Mouse (Mus musculus) intestine, embryonic 15.5 days (tissue): Measurements from ENCODE around the gene Fyb2. TPM values are rescaled to one million over a fixed set of nuclear protein-coding genes. Genes with fewer than 3 reads are reported as not detected.

Source experiments
- ATAC-seq: fragments of 200-750 bp; cut with Nextera tagmentation; 2 replicates; pipeline ENCODE4 v1.8.0; 2017; ENCODE audit warnings: moderate TSS enrichment, moderate library complexity
- H3K27ac ChIP-seq: fragments of 300-500 bp; sonication (generic); 2 replicates; pipeline ENCODE4 v1.5.1; 2015; ENCODE audit warnings: mild to moderate bottlenecking, inconsistent platforms
- H3K27me3 ChIP-seq: fragments of 300-500 bp; sonication (generic); replicated peaks from 2 replicates; pipeline ENCODE4 v1.6.1; 2015; ENCODE audit warnings: inconsistent platforms
- H3K36me3 ChIP-seq: fragments of 300-500 bp; sonication (generic); 2 replicates; pipeline ENCODE4 v1.6.1; 2015; ENCODE audit warnings: inconsistent platforms
- H3K4me1 ChIP-seq: fragments of 300-500 bp; sonication (generic); replicated peaks from 2 replicates; pipeline ENCODE4 v1.6.1; 2015; ENCODE audit warnings: inconsistent platforms
- H3K4me2 ChIP-seq: fragments of 300-500 bp; sonication (generic); replicated peaks from 2 replicates; pipeline ENCODE4 v1.6.1; 2015; ENCODE audit warnings: mild to moderate bottlenecking, inconsistent platforms
- H3K4me3 ChIP-seq: fragments of 300-500 bp; sonication (generic); replicated peaks from 2 replicates; pipeline ENCODE4 v1.5.1; 2015; ENCODE audit warnings: inconsistent platforms
- H3K9ac ChIP-seq: fragments of 300-500 bp; sonication (generic); 2 replicates; pipeline ENCODE4 v1.6.1; 2015; ENCODE audit warnings: inconsistent platforms
- H3K9me3 ChIP-seq: fragments of 300-500 bp; sonication (generic); 2 replicates; pipeline ENCODE4 v1.6.1; 2016; ENCODE audit warnings: inconsistent platforms
- WGBS: fragments of 180-500 bp; shearing (Covaris S2); methylation state at CpG from one replicate; pipeline ENCODE4 v1.1.7; 2015; 5-methylcytosine and 5-hydroxymethylcytosine counted together
- polyA plus RNA-seq: library from polyadenylated mRNA; unstranded; fragments of >200 nt; fragmentation: Nextera tagmentation; extraction: Ambion mirVana; gene quantifications from 2 replicates; pipeline ENCODE4 v1.2.1, GENCODE M21; 2015

Gene Fyb2
- polyA plus RNA-seq: 0.11 and 0.15 TPM in 2 replicates

DNA sequence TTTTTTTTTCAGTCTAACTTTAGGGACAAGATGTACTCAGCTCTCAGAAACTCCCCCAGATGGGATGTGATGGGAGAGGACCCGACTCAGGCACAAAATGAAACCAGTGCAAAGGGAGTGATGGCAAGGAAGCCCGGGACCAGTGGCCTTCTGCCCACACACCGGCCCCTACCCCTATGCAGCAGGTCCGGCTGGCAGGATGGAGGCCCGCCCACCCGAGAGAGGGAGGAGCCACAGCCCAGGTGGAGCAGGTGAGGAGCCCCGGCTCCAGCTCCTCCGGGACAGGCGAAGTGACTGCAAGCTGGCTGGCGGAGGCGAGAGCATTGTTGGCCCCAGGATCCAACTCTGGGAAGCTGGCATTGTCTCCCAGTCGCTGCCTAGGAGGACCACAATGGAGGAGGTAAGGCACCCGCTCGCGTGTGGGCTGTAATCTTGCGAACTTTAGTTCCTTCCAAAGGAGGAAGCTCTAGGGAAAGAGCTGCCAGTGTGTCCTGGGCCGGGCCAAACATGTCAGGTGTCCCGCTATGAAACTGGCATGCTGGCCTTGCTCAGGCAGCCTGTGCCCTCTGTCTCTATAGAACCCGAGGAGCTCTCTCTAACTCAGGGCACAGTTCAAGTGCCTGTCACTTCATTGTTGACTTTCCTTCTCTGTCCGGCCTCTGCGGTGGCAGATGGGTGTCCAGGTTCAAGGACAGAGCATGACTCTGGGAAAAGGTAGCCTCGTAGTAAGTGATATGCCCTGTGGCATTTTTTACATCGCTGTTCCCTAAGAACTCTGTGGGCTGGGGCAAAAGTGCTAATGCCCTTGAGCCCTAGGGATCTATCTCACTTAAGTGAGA, at the start of gene Fyb2:
TSS of gene Fyb2 (plus strand) at position 166 of the 839 bp plus-strand sequence.
- Histone ChIP-seq H3K27ac (no peak within 1 kb of the TSS), H3K27me3 (no peaks in the 10 kb centered on the region), H3K4me3 (peak within 1 kb of the TSS; percentile 20), H3K9me3 (no peaks in the 10 kb centered on the region), H3K36me3 (no peaks in the 10 kb centered on the region), H3K4me1 (no peaks in the 10 kb centered on the region; the same call in 1 of the 2 replicates), H3K9ac (no peak within 1 kb of the TSS), H3K4me2 (peak within 1 kb of the TSS; percentile 57)
- WGBS: 20% methylated on average over 23 of the region's 23 CpGs
- ATAC-seq: peak; percentile 76

DNA sequence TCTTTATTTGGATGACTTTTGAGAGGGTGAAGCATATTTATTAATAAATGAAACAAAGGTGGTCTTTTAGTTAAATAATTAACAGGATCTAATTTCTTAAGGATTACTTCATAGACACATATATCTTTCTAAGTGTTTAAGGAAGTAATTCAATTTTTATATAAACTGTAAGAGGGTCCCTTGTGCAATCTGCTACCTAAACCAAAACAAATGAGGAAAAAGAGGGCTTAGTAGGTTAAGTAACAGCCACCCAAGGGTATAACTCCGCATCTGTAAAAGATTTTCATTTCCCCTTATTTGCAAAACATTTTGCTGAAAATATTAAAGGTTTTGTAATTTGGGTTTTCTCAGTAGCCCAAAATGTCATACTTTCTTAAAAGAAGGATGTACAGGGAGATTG, 48.9 kb upstream of the Fyb2 start:
- H3K27ac ChIP-seq: no peak overlapping the region
- no peaks in the 10 kb centered on the region for H3K9me3 ChIP-seq
- no peak overlapping the region for H3K9ac ChIP-seq
- H3K27me3 ChIP-seq: no peaks in the 10 kb centered on the region
- no peaks in the 10 kb centered on the region for H3K36me3 ChIP-seq
- no peak overlapping the region for H3K4me3 ChIP-seq
- ATAC-seq: no peak
- no peak overlapping the region for H3K4me2 ChIP-seq
- H3K4me1 ChIP-seq: no peaks in the 10 kb centered on the region
- 71% methylated on average over 1 of the region's 1 CpGs for WGBS

DNA sequence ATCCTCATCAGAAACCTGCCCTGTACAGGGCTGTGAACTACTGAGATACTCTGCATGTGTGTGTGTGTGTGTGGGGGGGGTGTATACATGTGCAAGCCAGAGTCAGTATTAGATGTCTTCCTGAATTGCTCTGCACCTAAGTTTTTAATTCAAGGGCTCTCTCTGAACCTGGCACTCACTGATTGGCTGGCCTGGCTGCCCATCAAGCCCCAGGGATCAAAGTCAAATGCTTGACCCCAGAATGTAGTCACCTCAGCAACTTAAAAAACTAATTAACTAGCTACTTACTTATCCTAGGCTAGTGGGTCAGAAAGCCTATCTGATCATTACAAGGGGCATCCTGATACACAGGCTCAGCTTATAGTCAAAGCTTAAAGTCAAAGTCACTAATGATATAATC, 43.7 kb upstream of the Fyb2 start:
- H3K27ac ChIP-seq: no peak overlapping the region
- no peaks in the 10 kb centered on the region for H3K4me1 ChIP-seq
- H3K27me3 ChIP-seq: no peaks in the 10 kb centered on the region
- ATAC-seq: no peak
- H3K4me3 ChIP-seq: no peak overlapping the region
- H3K9ac ChIP-seq: no peak overlapping the region
- H3K4me2 ChIP-seq: no peak overlapping the region
- H3K36me3 ChIP-seq: no peaks in the 10 kb centered on the region
- H3K9me3 ChIP-seq: no peaks in the 10 kb centered on the region

DNA sequence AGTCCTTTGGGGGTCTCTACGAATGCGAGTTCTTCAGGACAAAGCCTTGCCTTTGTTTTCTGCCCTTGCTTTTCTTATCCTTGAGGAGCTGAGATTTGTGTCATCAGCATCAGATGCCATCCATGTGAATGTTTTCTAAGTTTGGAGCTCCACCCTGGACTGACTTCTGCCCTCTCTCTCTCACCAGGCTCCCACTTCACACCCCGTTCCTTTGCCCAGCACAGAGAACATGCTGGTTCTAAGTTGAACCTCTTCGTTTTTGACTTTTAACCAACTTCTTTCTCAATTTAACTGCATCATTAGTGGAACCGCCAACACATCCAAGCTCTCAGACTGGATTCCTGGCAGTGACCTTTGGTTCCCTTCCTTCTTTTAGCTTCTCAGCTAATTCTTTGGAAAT, 43.1 kb upstream of the Fyb2 start:
- Histone ChIP-seq H3K4me2 (no peak overlapping the region), H3K9ac (no peak overlapping the region), H3K4me3 (no peak overlapping the region), H3K27ac (no peak overlapping the region), H3K27me3 (no peaks in the 10 kb centered on the region), H3K9me3 (no peaks in the 10 kb centered on the region), H3K36me3 (no peaks in the 10 kb centered on the region), H3K4me1 (no peaks in the 10 kb centered on the region)
- WGBS: 89% methylated on average over 5 of the region's 5 CpGs
- no peak for ATAC-seq

DNA sequence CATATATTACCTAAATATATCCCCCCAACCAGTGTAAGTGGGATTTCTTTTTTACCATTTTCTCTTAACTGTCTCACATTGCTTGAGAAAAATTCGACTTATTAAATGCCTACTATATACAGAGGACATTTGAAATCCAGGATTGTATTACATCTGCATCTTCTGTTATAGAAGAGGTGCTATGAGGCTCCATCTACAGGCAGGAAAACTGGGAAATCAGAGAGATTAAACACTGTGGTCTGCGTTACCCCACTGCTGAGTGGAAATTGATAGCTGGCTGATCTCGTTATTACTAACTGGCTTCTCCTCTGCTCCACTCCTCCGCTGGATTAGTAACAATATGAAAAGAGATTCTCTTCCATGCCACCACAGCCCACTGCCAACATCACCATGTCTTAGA, 37.4 kb upstream of the Fyb2 start:
- Histone ChIP-seq H3K4me2 (no peak overlapping the region), H3K9me3 (no peaks in the 10 kb centered on the region), H3K36me3 (no peaks in the 10 kb centered on the region), H3K27me3 (no peaks in the 10 kb centered on the region), H3K9ac (no peak overlapping the region), H3K4me3 (no peak overlapping the region), H3K4me1 (no peaks in the 10 kb centered on the region), H3K27ac (no peak overlapping the region)
- no peak for ATAC-seq
- WGBS: 67% methylated on average over 4 of the region's 4 CpGs

DNA sequence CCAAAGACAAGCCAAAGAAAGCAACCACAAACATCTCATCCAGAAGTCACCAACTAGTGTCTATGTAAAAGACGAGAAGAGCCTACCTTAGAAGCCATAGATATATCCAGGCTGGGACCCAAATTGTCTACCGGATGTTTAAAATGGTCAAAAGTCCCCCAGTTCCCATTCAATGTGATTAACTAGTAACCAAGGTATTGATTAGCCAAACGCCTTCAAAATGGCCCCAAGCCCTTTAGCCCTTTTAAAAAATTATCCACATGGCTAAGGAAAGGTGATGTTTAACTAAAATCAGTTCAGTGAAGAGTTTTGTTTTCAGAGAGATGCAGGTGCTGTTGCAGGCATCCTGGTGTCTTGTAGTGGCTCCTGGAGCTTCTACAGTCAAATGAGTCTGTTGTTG, 36.9 kb upstream of the Fyb2 start, which contains the start of gene C8a:
TSS of gene C8a (minus strand) at position 76 of the 400 bp plus-strand sequence.
- Histone ChIP-seq H3K4me3 (no peak within 1 kb of the TSS), H3K27me3 (no peaks in the 10 kb centered on the region), H3K9me3 (no peaks in the 10 kb centered on the region), H3K4me2 (no peak within 1 kb of the TSS), H3K36me3 (no peaks in the 10 kb centered on the region), H3K27ac (no peak within 1 kb of the TSS), H3K9ac (no peak within 1 kb of the TSS), H3K4me1 (no peaks in the 10 kb centered on the region)
- no peak for ATAC-seq
- 71% methylated on average over 3 of the region's 3 CpGs for WGBS

DNA sequence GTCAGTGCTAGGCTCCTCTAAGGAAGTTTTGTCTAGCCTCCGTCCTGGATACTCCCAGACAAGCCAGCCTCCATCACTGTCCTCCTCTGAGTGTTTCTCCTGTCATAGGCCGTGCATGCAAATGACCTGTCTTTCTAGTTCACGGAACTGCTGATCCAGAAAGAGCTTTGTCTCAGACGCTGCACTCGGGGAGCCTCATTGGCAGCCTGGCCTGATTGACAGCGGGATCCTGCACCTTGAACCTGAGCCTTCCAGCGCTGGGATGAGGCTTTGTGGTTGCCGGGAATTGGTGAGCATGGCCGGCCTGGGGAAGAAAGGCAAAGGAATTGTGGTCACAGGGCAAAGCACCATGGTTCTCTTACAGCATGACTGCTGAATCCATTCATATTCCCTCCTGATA, 25.8 kb upstream of the Fyb2 start:
- Histone ChIP-seq H3K36me3 (no peaks in the 10 kb centered on the region), H3K4me3 (no peak overlapping the region), H3K4me1 (no peaks in the 10 kb centered on the region), H3K9me3 (no peaks in the 10 kb centered on the region), H3K27ac (no peak overlapping the region), H3K4me2 (no peak overlapping the region), H3K27me3 (no peaks in the 10 kb centered on the region), H3K9ac (no peak overlapping the region)
- no peak for ATAC-seq
- 80% methylated on average over 9 of the region's 9 CpGs for WGBS

DNA sequence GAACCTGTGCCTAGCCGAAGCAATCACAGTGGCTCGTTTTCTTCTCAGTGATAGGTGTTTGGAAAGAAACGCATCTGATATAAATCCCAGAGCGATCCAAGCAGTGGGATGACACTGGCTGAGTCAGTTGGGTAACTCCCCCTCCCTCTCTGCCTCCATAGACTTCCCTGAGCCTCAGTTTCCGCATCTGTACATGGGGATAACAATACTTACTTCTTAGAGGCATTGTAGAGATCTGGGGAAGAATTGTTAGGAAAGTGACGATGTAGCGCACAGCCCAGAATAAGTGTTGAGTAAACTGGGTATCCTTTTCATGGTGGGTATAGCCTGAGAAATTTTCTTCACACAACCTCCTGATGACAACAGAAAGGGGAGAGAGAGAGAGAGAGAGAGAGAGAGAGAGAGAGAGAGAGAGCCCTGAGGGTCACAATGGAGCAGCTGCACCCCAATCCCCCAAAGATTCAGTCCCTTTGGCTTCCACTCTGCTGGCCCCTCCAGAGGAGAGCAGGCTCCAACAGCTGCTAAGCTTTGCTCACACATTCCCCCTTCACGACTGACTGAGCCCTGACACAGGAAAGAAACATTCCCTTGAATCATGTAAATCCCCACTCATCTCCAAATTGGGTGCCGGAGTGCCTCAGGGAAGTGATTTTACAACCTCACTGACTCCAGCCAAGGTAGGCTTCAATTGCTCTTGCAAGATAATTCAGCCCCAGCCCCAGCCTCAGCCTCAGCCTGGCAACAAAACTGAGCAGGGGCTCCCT, 24.6 kb upstream of the Fyb2 start:
- ATAC-seq: no peak
- no peaks in the 10 kb centered on the region for H3K36me3 ChIP-seq
- H3K9me3 ChIP-seq: no peaks in the 10 kb centered on the region
- no peak overlapping the region for H3K4me2 ChIP-seq
- WGBS: 69% methylated on average over 9 of the region's 9 CpGs
- H3K27ac ChIP-seq: no peak overlapping the region
- H3K4me3 ChIP-seq: no peak overlapping the region
- H3K27me3 ChIP-seq: no peaks in the 10 kb centered on the region
- no peaks in the 10 kb centered on the region for H3K4me1 ChIP-seq
- no peak overlapping the region for H3K9ac ChIP-seq

DNA sequence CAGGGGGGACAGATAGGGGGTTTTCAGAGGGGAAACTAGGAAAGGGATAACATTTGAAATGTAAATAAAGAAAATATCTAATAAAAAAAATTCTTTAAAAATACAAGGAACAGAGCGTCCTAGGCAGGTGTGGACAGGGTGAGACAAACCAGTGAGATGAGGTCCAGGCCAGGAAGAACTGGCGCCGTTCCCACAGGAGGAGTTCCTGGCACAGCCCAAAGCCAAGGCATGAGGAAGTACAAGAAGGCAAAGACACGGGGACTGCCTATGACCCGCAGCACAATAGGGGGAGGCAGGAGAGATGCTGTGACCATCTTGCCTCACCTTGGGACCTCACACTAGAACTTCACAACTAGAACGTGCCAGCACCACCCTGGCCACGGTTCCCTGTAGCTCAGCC, 21.5 kb upstream of the Fyb2 start:
- no peaks in the 10 kb centered on the region for H3K9me3 ChIP-seq
- no peaks in the 10 kb centered on the region for H3K36me3 ChIP-seq
- H3K9ac ChIP-seq: no peak overlapping the region
- no peak overlapping the region for H3K4me2 ChIP-seq
- no peak overlapping the region for H3K4me3 ChIP-seq
- H3K4me1 ChIP-seq: no peaks in the 10 kb centered on the region
- ATAC-seq: no peak
- 74% methylated on average over 7 of the region's 7 CpGs for WGBS
- no peaks in the 10 kb centered on the region for H3K27me3 ChIP-seq
- no peak overlapping the region for H3K27ac ChIP-seq

DNA sequence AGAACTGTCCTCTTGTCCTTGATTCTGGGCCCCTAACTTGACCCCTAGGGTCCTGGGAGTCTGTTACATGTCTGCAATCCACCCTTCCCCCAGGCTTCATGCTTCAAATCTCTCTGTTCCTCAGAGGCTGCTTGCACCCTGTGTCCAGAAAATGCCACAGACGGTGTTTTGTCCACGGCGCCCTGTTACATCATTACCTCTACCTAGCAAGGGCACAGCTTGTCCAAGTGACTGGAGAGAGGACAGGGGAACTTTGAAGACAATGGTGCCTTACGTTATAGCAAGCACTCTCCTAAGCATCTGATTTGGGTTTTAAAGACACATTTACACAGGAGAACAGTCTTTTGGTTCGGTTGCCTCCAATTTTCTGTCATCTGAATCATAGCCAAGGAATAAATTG, 19.7 kb upstream of the Fyb2 start:
- Histone ChIP-seq H3K9me3 (no peaks in the 10 kb centered on the region), H3K4me2 (no peak overlapping the region), H3K36me3 (no peaks in the 10 kb centered on the region), H3K4me1 (no peaks in the 10 kb centered on the region), H3K27me3 (no peaks in the 10 kb centered on the region), H3K4me3 (no peak overlapping the region), H3K27ac (no peak overlapping the region), H3K9ac (no peak overlapping the region)
- no peak for ATAC-seq
- WGBS: 78% methylated on average over 5 of the region's 5 CpGs

DNA sequence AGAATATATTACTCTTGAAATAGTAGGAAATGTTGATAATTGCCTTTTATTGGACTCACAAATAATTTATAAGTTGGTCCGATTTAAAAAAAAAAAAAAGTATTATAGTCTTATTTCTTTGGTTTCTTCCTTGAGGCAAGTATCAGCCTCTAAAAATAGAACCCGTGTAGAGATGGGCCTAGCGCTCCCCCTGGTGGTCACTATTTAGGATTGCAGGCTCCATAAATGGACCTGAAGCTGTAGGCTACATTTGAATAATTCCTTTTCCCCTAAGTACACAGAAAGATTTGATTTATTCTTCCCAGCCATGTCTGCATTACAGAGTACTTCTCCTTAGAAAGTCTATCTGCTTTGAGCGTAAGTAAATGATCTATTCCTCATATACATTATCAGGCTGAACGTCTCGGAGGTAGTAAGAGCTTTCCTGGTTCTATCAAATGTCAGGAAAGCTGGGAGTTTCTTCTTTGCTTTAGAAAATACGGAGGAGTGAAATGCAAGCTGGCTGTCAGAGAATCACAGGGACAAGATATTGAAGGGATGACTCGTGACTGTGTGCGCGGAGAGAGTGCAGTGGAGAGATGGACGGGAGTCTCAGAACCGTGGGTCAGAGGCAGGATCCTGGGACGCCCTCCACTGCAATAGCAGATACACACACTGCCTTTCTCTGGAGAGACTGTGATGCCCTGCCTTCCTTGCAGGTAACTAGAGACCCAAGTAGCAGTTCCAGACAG, 19.1 kb upstream of the Fyb2 start:
- no peak overlapping the region for H3K4me3 ChIP-seq
- ATAC-seq: no peak

DNA sequence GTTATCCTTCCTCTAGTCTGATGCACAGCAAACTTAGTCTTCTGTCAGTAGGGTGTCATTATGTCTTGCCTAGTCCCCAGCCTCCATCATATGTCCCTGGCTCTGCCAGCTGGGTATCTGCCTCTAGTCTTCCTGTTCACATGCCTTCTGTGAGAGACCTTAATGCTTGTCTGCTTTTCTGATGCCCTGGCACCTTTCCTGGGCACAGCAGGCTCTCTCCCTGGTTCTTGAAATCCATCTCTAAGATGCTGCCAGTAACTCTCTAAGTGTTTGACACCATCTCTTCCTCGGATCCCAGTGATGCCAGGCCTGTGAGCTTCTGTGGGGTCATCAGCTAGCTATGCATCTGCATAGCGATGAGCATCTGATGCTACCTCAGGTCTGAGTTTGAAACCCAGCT, 10.4 kb upstream of the Fyb2 start:
- ATAC-seq: no peak
- H3K4me1 ChIP-seq: no peaks in the 10 kb centered on the region
- WGBS: 84% methylated on average over 2 of the region's 2 CpGs
- H3K4me3 ChIP-seq: no peak overlapping the region
- no peaks in the 10 kb centered on the region for H3K27me3 ChIP-seq
- no peak overlapping the region for H3K27ac ChIP-seq
- no peak overlapping the region for H3K9ac ChIP-seq
- H3K4me2 ChIP-seq: no peak overlapping the region
- H3K9me3 ChIP-seq: no peaks in the 10 kb centered on the region
- H3K36me3 ChIP-seq: no peaks in the 10 kb centered on the region

More for the DNA sequence above, 19.1 kb upstream of the Fyb2 start:
- Histone ChIP-seq H3K4me2 (no peak overlapping the region), H3K9me3 (no peaks in the 10 kb centered on the region), H3K27me3 (no peaks in the 10 kb centered on the region), H3K4me1 (no peaks in the 10 kb centered on the region), H3K9ac (no peak overlapping the region), H3K36me3 (no peaks in the 10 kb centered on the region), H3K27ac (no peak overlapping the region)
- WGBS: 51% methylated on average over 13 of the region's 13 CpGs
